Mouse (Mus musculus) CD4-positive, CD25-positive, alpha-beta regulatory T cell, adult 4 months (primary cell): ENCODE measurements around the gene Chka. TPM values are rescaled to one million over a fixed set of nuclear protein-coding genes. Genes with fewer than 3 reads are reported as not detected.

Source experiments
- ATAC-seq: one replicate; pipeline ENCODE4 v1.8.0; 2017
- polyA plus RNA-seq, 2 experiments: library from polyadenylated mRNA; unstranded; fragments of 100-300 nt; shearing (Covaris generic); gene quantifications; one replicate each; pipeline ENCODE4 v1.2.1; 2017

Chka gene
- polyA plus RNA-seq, 2 experiments from 2014 or later = 2.5 to 3.7 TPM

GRCm38 (mm10) chr19:3889096-3889495, 37.5 kb downstream of the Chka start:
- ATAC-seq = no peak

GRCm38 (mm10) chr19:3890181-3890580, 38.6 kb downstream of the Chka start:
- no peak for ATAC-seq

GRCm38 (mm10) chr19:3893545-3894116, 42.1 kb downstream of the Chka start:
- ATAC-seq = no peak

GRCm38 (mm10) chr19:3894294-3894693, 42.7 kb downstream of the Chka start:
- ATAC-seq = no peak

GRCm38 (mm10) chr19:3895171-3895631, 43.6 kb downstream of the Chka start:
- ATAC-seq = no peak

- ATAC-seq = no peak
These were observed 44.6 kb downstream of the Chka start for GRCm38 (mm10) chr19:3896208-3896607.

GRCm38 (mm10) chr19:3897557-3897956, 46.0 kb downstream of the Chka start:
- no peak for ATAC-seq

GRCm38 (mm10) chr19:3898952-3899351, 47.4 kb downstream of the Chka start:
- ATAC-seq = no peak

GRCm38 (mm10) chr19:3899618-3900017, 48.0 kb downstream of the Chka start:
- no peak for ATAC-seq

- ATAC-seq = no peak
These were observed 51.4 kb downstream of the Chka start for GRCm38 (mm10) chr19:3902966-3903365.

GRCm38 (mm10) chr19:3903648-3904362, 52.2 kb downstream of the Chka start:
- ATAC-seq = no peak

GRCm38 (mm10) chr19:3904363-3904675, 52.7 kb downstream of the Chka start:
- ATAC-seq = no peak

- ATAC-seq = peak; percentile 17
These were observed 53.8 kb downstream of the Chka start for GRCm38 (mm10) chr19:3905261-3905969.

- ATAC-seq = peak; percentile 48
These were observed 54.8 kb downstream of the Chka start for GRCm38 (mm10) chr19:3906326-3906725.

GRCm38 (mm10) chr19:3906795-3907786, 55.5 kb downstream of the Chka start, which contains the start of gene Tcirg1:
TSS of gene Tcirg1 (minus strand) at chr19:3907133.
- peak; percentile 70 for ATAC-seq

- ATAC-seq = no peak
These were observed 56.5 kb downstream of the Chka start for GRCm38 (mm10) chr19:3907876-3908660.

- no peak for ATAC-seq
These were observed 58.6 kb downstream of the Chka start for GRCm38 (mm10) chr19:3910206-3910605.

GRCm38 (mm10) chr19:3912337-3913204, 61.0 kb downstream of the Chka start, which contains the start of gene Ndufs8:
TSS of gene Ndufs8 (minus strand) at chr19:3912774.
- ATAC-seq = peak; percentile 99

GRCm38 (mm10) chr19:3913692-3914091, 62.1 kb downstream of the Chka start:
- no peak for ATAC-seq

- ATAC-seq = no peak
These were observed 63.0 kb downstream of the Chka start for GRCm38 (mm10) chr19:3914535-3914934.

- no peak for ATAC-seq
These were observed 65.2 kb downstream of the Chka start for GRCm38 (mm10) chr19:3916727-3917126.
